Mouse (Mus musculus) urinary bladder, postnatal 10 days (tissue): ENCODE results near the gene Stam.
"Not testable (repeated sequence)": the region's sequence is repeated elsewhere in the genome, so short reads cannot be mapped to it uniquely, and the experiment has no call there.

ENCODE experiments used
- DNase-seq: peaks from one replicate; pipeline ENCODE4 v3.0.0; 2022; ENCODE audit warnings: low spot score

Stam gene

GRCm38 (mm10) chr2:14073362-14074220, at the start of gene Stam:
Gene Stam, plus strand, starts transcription at chr2:14074098.
- peak; percentile 69 for DNase-seq

DNA sequence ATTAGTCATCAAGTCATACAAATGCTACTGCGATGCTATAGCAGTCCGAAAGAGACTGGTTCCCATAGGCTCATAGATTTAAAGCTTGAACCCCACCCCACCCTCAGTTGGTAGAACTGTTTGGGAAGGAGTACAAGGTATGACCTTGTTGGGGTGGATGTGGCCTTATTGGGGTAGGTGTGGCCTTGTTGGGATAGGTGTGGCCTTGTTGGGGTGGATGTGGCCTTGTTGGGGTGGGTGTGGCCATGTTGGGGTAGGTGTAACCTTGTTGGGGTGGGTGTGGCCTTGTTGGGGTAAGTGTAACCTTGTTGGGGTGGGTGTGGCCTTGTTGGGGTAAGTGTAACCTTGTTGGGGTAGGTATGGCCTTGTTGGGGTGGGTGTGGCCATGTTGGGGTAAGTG, 32.6 kb upstream of the Stam start:
- DNase-seq, result no peak

DNA sequence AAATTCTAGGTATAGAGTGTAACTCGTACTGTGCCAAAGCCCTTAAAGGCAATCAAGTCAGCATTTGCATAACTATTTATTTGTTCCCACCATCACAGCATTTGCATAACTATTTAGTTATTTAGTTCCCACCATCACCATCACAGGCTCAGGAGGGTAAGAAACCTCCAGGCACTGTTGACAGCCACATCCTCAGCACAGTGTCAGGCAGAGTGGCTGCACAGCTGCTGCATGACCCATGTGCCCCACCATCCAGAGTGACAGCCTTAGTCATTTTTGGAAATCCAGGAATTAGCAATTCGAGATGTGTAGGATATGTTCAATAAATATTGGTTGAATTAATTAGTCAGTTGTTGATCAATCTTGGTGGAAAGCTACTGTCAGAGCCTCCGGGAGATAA, 30.9 kb upstream of the Stam start:
- DNase-seq, result no peak

DNA sequence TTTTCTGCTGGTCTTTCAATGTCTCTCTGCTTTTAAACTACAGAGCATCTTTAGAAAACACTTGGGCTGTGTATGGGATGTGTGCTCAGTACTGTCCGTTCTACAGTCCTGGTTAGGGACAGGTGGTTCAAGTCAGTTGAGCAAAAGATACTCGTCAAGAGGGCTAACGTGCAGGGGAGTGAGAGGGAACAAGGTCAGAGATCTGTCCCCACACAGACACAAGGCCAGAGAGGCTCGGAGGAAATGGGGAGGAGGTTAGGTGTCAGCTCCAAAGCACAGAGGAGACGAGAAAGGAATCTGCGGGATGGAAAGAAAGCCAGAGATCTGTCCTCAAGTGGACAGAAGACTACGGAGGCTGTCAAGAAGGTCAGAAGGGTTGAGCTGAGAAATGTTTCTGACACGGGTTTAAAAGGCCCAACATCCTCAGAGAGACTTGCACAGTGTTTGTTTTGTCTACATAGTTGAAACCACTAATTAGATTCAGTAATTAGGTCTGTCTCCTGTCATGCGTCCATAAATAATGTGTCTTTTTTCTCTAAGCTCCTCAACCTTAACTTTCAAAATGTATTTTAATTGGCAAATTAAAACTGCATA, 30.2 kb upstream of the Stam start:
- no peak for DNase-seq

GRCm38 (mm10) chr2:14048381-14048780, 25.5 kb upstream of the Stam start:
- no peak for DNase-seq

DNA sequence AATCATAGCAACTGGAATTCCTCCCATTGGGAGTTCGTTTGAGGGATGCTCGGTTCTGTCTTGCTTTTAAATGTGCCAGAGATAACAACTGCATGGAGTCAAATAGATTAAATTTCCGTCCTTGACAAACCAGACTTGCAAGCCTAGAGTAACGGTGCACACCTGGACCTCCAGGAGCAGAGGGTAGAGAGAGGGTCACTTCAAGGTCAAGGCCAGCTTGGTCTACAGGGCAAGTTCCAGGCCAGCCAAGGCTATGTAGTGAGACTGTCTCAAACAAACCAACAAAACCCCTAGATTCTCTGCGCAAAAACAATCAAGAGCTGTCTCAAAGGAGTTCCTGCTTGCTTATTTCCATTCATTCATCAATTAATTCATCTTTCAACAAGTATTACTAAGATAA, 25.1 kb upstream of the Stam start:
- no peak for DNase-seq

DNA sequence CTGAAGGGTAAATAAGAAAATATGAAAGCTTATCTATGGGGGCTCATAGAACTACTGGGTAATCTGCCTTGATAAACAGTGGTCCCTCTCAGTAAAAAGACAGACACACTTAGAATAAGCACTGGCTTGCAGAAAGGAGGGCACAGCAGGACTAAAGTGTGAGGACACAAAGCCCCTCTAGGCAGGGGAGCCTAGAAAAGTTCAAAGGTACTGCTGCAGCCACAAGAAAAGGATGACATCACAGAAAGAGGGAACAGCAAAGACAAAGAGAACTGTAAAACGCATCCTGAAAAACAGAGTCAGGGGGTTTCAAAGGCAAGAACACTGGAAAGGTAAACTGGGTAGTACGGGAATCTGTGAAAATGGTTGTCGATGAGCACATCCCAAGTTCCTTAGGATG, 20.3 kb upstream of the Stam start:
- no peak for DNase-seq

GRCm38 (mm10) chr2:14054163-14054562, 19.7 kb upstream of the Stam start:
- DNase-seq, result no peak

- DNase-seq, result no peak
These were observed 19.2 kb upstream of the Stam start for GRCm38 (mm10) chr2:14054716-14055115.

DNA sequence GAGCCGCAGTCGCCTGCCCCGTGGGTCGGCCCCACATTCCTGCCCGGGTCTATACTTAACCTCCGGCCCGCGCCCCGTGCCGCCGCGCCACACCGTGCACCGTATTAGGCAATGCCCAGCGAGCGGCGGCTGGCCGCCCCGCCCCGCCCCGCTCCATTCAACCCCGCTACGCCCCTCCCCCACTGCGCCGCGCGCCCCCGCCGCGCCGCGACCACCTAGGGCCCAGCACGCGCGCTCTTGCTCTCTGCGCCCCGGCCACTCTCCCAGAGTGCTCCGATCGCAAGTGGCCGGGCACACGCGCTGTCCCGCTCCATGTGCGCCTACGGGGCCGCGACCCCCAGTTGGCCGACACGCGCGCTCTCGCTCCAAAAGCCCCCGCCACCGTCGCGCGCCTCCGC, 18.7 kb upstream of the Stam start:
- DNase-seq, result peak; percentile 25

GRCm38 (mm10) chr2:14055566-14056331, 18.1 kb upstream of the Stam start, which contains the start of gene Hacd1:
Gene Hacd1, minus strand, starts transcription at chr2:14056135.
- no peak for DNase-seq

DNA sequence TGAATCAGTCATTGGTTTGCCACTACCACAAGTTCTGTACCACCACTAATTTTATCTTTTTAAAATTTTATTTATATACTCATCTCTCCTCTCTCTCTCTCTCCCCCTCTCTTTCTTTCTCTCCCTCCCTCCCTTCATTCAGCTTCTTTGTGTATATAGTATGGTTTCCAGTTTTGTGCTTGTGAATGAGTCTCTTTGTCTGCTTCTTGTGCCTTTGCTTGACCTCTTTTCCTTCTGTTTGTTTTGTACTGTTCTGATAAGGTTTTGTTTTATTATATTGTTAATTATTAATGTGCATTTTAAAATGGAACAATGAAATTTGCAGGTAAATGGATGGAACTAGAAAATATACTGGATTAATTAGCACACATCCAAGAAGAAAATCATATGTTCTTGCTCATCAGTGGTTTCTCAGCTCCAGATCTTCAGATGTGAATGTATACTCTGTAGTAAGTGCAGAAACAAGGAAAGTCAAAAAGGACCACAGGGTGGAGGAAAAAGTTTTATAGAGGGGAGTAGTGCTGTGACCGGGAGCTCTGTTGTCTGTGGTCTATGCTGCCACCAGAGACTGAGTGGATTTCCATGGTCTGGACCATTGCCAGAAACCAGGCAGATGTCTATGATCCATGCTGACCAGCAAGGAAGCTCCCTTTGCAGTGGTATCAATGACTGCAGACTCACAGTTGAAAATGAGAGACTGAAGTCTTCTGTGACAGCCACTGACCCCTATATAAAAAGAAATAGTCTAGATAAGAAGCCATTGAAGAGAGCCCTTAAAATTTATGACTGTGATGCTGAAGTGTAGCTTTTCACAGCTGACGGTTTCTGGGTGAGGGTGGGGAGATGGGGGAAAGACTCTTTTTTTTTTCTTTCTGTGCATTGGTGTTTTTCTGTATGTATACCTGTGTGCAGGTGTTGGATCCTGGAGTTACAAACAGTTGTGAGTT, 7.9 kb upstream of the Stam start:
- DNase-seq, result no peak

GRCm38 (mm10) chr2:14069027-14069426, 4.9 kb upstream of the Stam start:
- DNase-seq, result no peak

GRCm38 (mm10) chr2:14070466-14070865, 3.4 kb upstream of the Stam start:
- DNase-seq, result no peak

DNA sequence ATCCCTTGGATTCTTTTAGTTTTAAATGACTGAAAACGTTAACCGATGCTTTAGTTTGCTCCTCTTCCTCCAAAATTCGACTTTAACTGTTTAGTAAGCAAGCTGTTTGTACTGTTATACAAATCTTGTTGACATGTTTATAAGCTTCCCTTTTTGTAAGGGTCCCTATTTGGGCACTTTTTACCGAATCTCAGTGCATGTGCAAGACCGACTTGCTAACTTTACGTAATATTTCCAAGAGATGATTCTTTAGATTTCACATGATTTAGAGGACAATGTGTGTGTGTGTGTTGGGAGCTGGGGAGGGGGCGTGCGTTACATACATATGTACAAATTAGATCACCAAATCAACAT, 913 bp upstream of the Stam start:
- no peak for DNase-seq

GRCm38 (mm10) chr2:14074221-14074901, 463 bp downstream of the Stam start:
- no peak for DNase-seq

GRCm38 (mm10) chr2:14078527-14078926, 4.6 kb downstream of the Stam start:
- DNase-seq, result not testable (repeated sequence)

DNA sequence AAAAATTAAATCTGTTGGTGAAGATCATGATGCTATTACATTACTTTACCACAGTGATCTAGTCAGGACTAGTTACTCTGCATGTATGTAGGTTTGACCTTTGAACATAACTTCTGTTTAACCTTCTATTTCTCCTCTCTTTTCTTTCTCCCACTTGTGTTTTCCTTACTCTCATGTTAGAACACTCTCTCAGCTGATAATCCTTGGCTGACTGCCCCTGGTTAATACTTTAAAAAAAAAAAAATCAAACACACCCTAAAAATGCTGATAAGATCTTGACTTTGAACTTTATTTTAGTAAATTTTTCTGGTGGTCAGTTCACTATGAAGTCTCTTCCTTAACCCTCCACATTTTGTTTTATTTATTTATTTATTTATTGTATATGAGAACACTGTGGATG, 26.6 kb downstream of the Stam start:
- DNase-seq, result no peak

GRCm38 (mm10) chr2:14102603-14103002, 28.7 kb downstream of the Stam start:
- no peak for DNase-seq

DNA sequence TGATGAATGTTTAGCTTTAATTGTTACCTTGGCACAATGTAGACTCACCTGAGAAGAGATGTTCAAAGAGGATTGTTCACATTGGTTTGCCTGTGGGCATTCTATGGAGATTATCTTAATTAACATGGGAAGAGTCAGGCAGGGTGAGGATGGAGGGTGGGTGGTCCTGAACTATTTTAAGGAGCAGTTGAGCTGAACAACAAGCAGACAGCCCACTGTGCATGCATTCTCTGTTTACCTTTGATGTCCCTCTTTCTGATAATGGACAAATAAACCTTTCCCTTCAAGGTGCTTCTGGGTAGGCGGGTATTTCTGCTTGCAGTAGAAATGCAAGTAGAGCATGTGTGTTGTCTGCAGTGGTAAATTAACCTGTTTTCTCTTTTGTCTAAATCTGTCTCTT, 30.0 kb downstream of the Stam start:
- DNase-seq, result no peak

DNA sequence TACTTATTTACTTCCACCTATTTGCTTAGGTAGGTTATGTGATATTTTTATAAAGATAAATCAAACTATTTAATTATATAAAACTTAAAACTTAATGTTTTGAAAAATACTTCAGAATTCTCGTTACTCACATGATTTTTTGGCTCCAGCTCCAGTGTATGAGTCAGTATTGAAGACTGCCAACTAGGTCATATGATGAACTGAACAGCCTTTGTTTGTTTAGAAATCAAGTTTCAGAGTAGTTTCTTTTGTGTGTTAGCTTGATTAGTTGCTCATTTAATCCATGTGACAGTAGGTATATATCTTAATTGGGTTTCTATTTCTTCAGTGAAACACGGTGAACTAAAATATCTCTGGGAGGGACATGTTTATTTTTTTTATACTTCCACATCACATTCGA, 33.8 kb downstream of the Stam start:
- DNase-seq, result no peak
